Mouse (Mus musculus): ENCODE data around the gene Gsn.

Gsn gene

GRCm38 (mm10) chr2:35255004-35255403 is 1.2 kb upstream of the Gsn start:
- no peak for DNase-seq

- DNase-seq = no peak
Observed at GRCm38 (mm10) chr2:35255462-35255861, 718 bp upstream of the Gsn start.

GRCm38 (mm10) chr2:35256932-35257331 is 752 bp downstream of the Gsn start:
- no peak for DNase-seq

- no peak for DNase-seq
Observed at GRCm38 (mm10) chr2:35257886-35258285, 1.7 kb downstream of the Gsn start.

GRCm38 (mm10) chr2:35258590-35258989 is 2.4 kb downstream of the Gsn start:
- DNase-seq = no peak

- no peak for DNase-seq
Observed at GRCm38 (mm10) chr2:35259338-35260080, 3.3 kb downstream of the Gsn start.

- DNase-seq = no peak
Observed at GRCm38 (mm10) chr2:35260291-35260690, 4.1 kb downstream of the Gsn start.

- no peak for DNase-seq
Observed at GRCm38 (mm10) chr2:35264095-35264494, 7.9 kb downstream of the Gsn start.

GRCm38 (mm10) chr2:35265296-35265695 is 9.1 kb downstream of the Gsn start:
- DNase-seq = peak; percentile 59

- DNase-seq = no peak
Observed at GRCm38 (mm10) chr2:35265775-35266174, 9.6 kb downstream of the Gsn start.

- DNase-seq = no peak
Observed at GRCm38 (mm10) chr2:35266251-35266905, 10.2 kb downstream of the Gsn start.

- peak; percentile 79 for DNase-seq
Observed at GRCm38 (mm10) chr2:35267156-35267875, 11.1 kb downstream of the Gsn start.

- DNase-seq = no peak
Observed at GRCm38 (mm10) chr2:35267876-35268566, 11.8 kb downstream of the Gsn start.

- DNase-seq = no peak
Observed at GRCm38 (mm10) chr2:35269136-35269535, 13.0 kb downstream of the Gsn start.

- DNase-seq = no peak
Observed at GRCm38 (mm10) chr2:35269716-35270260, 13.6 kb downstream of the Gsn start.

GRCm38 (mm10) chr2:35270531-35270984 is 14.4 kb downstream of the Gsn start:
- DNase-seq = peak; percentile 73

- peak; percentile 55 for DNase-seq
Observed at GRCm38 (mm10) chr2:35271817-35272216, 15.6 kb downstream of the Gsn start.

- DNase-seq = no peak
Observed at GRCm38 (mm10) chr2:35272881-35273280, 16.7 kb downstream of the Gsn start.

- peak; percentile 63 for DNase-seq
Observed at GRCm38 (mm10) chr2:35273536-35273935, 17.4 kb downstream of the Gsn start.

- DNase-seq = peak; percentile 78
Observed at GRCm38 (mm10) chr2:35277686-35278085, 21.5 kb downstream of the Gsn start.

- DNase-seq = peak; percentile 66
Observed at GRCm38 (mm10) chr2:35278371-35279210, 22.4 kb downstream of the Gsn start.

GRCm38 (mm10) chr2:35280001-35280400 is 23.8 kb downstream of the Gsn start:
- DNase-seq = no peak
